Mouse (Mus musculus) forebrain, postnatal 0 days (tissue): ENCODE measurements around the gene Sema3a. TPM values are rescaled to one million over a fixed set of nuclear protein-coding genes. Genes with fewer than 3 reads are reported as not detected.

Experiments used
- ATAC-seq: fragments of 200-750 bp; cut with Nextera tagmentation; 2 replicates; pipeline ENCODE4 v1.8.0; 2017; ENCODE audit warnings: mild to moderate bottlenecking, moderate library complexity
- DNase-seq: peaks from one replicate; pipeline ENCODE4 v3.0.0-alpha.2; 2015
- H3K27ac ChIP-seq: fragments of 300-500 bp; sonication (generic); 2 replicates; pipeline ENCODE4 v1.5.1; 2014; ENCODE audit warnings: low read depth, mild to moderate bottlenecking, antibody characterized with exemption, low read length, moderate library complexity, mixed read lengths
- H3K27me3 ChIP-seq: fragments of 300-500 bp; sonication (generic); 2 replicates; pipeline ENCODE4 v1.6.1; 2014; ENCODE audit warnings: mild to moderate bottlenecking, low read length, mixed read lengths; ENCODE audit not compliant: insufficient read depth
- H3K36me3 ChIP-seq: fragments of 300-500 bp; sonication (generic); 2 replicates; pipeline ENCODE4 v1.6.1; 2014; ENCODE audit warnings: mild to moderate bottlenecking, moderate library complexity; ENCODE audit not compliant: insufficient read depth
- H3K4me1 ChIP-seq: fragments of 300-500 bp; sonication (generic); 2 replicates; pipeline ENCODE4 v1.6.1; 2014; ENCODE audit warnings: antibody characterized with exemption; ENCODE audit not compliant: insufficient read depth
- H3K4me2 ChIP-seq: fragments of 300-500 bp; sonication (generic); 2 replicates; pipeline ENCODE4 v1.6.1; 2014; ENCODE audit warnings: low read depth, mild to moderate bottlenecking, moderate library complexity
- H3K4me3 ChIP-seq: fragments of 300-500 bp; sonication (generic); 2 replicates; pipeline ENCODE4 v1.5.1; 2014; ENCODE audit warnings: low read depth, low read length, mixed read lengths
- H3K9ac ChIP-seq: fragments of 300-500 bp; sonication (generic); 2 replicates; pipeline ENCODE4 v1.6.1; 2014; ENCODE audit warnings: mild to moderate bottlenecking
- H3K9me3 ChIP-seq: fragments of 300-500 bp; sonication (generic); 2 replicates; pipeline ENCODE4 v1.6.1; 2016; ENCODE audit warnings: low read length
- CTCF ChIP-seq: sonication (generic); IDR thresholded peaks from 2 replicates; pipeline ENCODE4 v1.5.1; 2016; ENCODE audit warnings: antibody characterized with exemption, control low read depth, low read depth
- WGBS: fragments of 180-500 bp; shearing (Covaris S2); extraction: QIAGEN DNeasy Blood & Tissue Kit; methylation state at CpG from one replicate; pipeline ENCODE4 v1.1.7; 2014; 5-methylcytosine and 5-hydroxymethylcytosine counted together
- polyA plus RNA-seq: library from polyadenylated mRNA; unstranded; fragments of >200 nt; fragmentation: Nextera tagmentation; extraction: Ambion mirVana; gene quantifications from 2 replicates; pipeline ENCODE4 v1.2.1, GENCODE M21; 2015
- total RNA-seq: library from RNA; depleted of rRNA; stranded (reverse); fragments of >200 nt; gene quantifications from 2 replicates; pipeline ENCODE4 v1.2.3, GENCODE M21; 2014

The Sema3a gene
- total and polyA plus RNA-seq, 2 experiments from 2014 or later, result 12.5 to 32.8 TPM

GRCm38 (mm10) chr5:13413915-13414525, 288.8 kb downstream of the Sema3a start:
- Histone ChIP-seq H3K4me2 (no peak overlapping the region), H3K27ac (no peak overlapping the region), H3K4me1 (no peaks in the 10 kb centered on the region), H3K9me3 (no peaks in the 10 kb centered on the region), H3K36me3 (no peaks in the 10 kb centered on the region), H3K4me3 (no peak overlapping the region), H3K9ac (no peak overlapping the region), H3K27me3 (no peaks in the 10 kb centered on the region)
- no peak for TF ChIP-seq CTCF
- ATAC-seq, result no peak
- no peak for DNase-seq
- 17% methylated on average over 2 of the region's 2 CpGs for WGBS

- no peaks in the 10 kb centered on the region for H3K36me3 ChIP-seq
- no peak overlapping the region for H3K9ac ChIP-seq
- no peaks in the 10 kb centered on the region for H3K9me3 ChIP-seq
- H3K4me2 ChIP-seq, result no peak overlapping the region
- no peak for ATAC-seq
- no peak for DNase-seq
- no peaks in the 10 kb centered on the region for H3K27me3 ChIP-seq
- H3K4me3 ChIP-seq, result no peak overlapping the region
- H3K4me1 ChIP-seq, result no peaks in the 10 kb centered on the region
- TF ChIP-seq CTCF, result no peak
- no peak overlapping the region for H3K27ac ChIP-seq
- WGBS, result 37% methylated on average over 3 of the region's 3 CpGs
Observed at GRCm38 (mm10) chr5:13416960-13417710, 291.9 kb downstream of the Sema3a start.

- no peaks in the 10 kb centered on the region for H3K36me3 ChIP-seq
- WGBS, result 23% methylated on average over 5 of the region's 5 CpGs
- H3K27ac ChIP-seq, result peak overlapping the region; percentile 46; the same call in 1 of the 2 replicates
- H3K9me3 ChIP-seq, result no peaks in the 10 kb centered on the region
- no peaks in the 10 kb centered on the region for H3K27me3 ChIP-seq
- H3K9ac ChIP-seq, result no peak overlapping the region
- H3K4me1 ChIP-seq, result no peaks in the 10 kb centered on the region
- H3K4me2 ChIP-seq, result no peak overlapping the region
- H3K4me3 ChIP-seq, result no peak overlapping the region
- TF ChIP-seq CTCF, result no peak
- ATAC-seq (peak; percentile 93), DNase-seq (peak; percentile 80)
Observed at GRCm38 (mm10) chr5:13421276-13421925, 296.2 kb downstream of the Sema3a start.

GRCm38 (mm10) chr5:13428702-13429101, 303.5 kb downstream of the Sema3a start:
- Histone ChIP-seq H3K27me3 (no peaks in the 10 kb centered on the region), H3K9ac (no peak overlapping the region), H3K4me1 (no peaks in the 10 kb centered on the region), H3K36me3 (no peaks in the 10 kb centered on the region), H3K4me3 (no peak overlapping the region), H3K4me2 (no peak overlapping the region), H3K27ac (no peak overlapping the region), H3K9me3 (no peaks in the 10 kb centered on the region)
- ATAC-seq (0 out of 2 replicates have a peak, but pooled peaks have one; percentile 32), DNase-seq (peak; percentile 38)
- 21% methylated on average over 1 of the region's 1 CpGs for WGBS
- no peak for TF ChIP-seq CTCF

GRCm38 (mm10) chr5:13431827-13432226, 306.6 kb downstream of the Sema3a start:
- TF ChIP-seq CTCF, result no peak

GRCm38 (mm10) chr5:13432574-13432973, 307.4 kb downstream of the Sema3a start:
- Histone ChIP-seq H3K9me3 (no peaks in the 10 kb centered on the region), H3K27ac (no peak overlapping the region), H3K27me3 (no peaks in the 10 kb centered on the region), H3K4me3 (no peak overlapping the region), H3K4me2 (no peak overlapping the region), H3K9ac (no peak overlapping the region), H3K36me3 (no peaks in the 10 kb centered on the region), H3K4me1 (no peaks in the 10 kb centered on the region)
- no peak for TF ChIP-seq CTCF
- ATAC-seq, result no peak
- 74% methylated on average over 3 of the region's 3 CpGs for WGBS
- DNase-seq, result no peak

More at GRCm38 (mm10) chr5:13431827-13432226, 306.6 kb downstream of the Sema3a start:
- H3K4me3 ChIP-seq, result no peak overlapping the region
- H3K4me2 ChIP-seq, result no peak overlapping the region
- no peak overlapping the region for H3K27ac ChIP-seq
- no peaks in the 10 kb centered on the region for H3K9me3 ChIP-seq
- no peaks in the 10 kb centered on the region for H3K27me3 ChIP-seq
- no peak for ATAC-seq
- no peak for DNase-seq
- H3K4me1 ChIP-seq, result no peaks in the 10 kb centered on the region
- H3K36me3 ChIP-seq, result no peaks in the 10 kb centered on the region
- 86% methylated on average over 2 of the region's 2 CpGs for WGBS
- no peak overlapping the region for H3K9ac ChIP-seq

- WGBS, result 58% methylated on average over 2 of the region's 2 CpGs
- DNase-seq, result no peak
- TF ChIP-seq CTCF, result no peak
Observed at GRCm38 (mm10) chr5:13433303-13433702, 308.1 kb downstream of the Sema3a start.

More at GRCm38 (mm10) chr5:13433303-13433702, 308.1 kb downstream of the Sema3a start:
- Histone ChIP-seq H3K9ac (no peak overlapping the region), H3K27ac (no peak overlapping the region), H3K9me3 (no peaks in the 10 kb centered on the region), H3K27me3 (no peaks in the 10 kb centered on the region), H3K4me2 (no peak overlapping the region), H3K4me3 (no peak overlapping the region), H3K36me3 (no peaks in the 10 kb centered on the region), H3K4me1 (no peaks in the 10 kb centered on the region)
- no peak for ATAC-seq
